Comparison of ENCODE assay signal across 10 mouse cellular contexts in the genomic region with DNA sequence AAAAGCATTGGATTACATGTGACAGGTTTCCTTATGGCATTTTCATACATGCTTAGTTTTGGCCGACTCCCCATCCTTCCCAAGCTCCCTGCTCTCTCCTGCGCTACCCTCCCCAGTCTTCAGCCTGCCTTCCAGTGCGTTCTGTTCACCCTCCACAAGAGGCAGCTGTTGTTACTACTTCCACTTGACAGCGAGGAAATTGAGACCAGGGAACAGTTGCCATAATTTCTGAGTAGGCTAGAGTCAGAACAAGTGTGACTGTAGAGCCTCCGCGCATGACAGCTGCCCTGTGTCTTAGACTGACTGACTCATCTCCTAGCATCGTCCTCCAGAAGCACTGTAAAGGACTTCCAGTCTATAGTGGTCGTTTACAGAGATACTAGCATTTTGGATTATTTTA. TPM values are rescaled to one million over a fixed set of nuclear protein-coding genes. Genes with fewer than 3 reads are reported as not detected.
DNase-seq lines count a peak whose midpoint lies in the region; ATAC-seq and TF ChIP-seq lines count a peak whose summit lies in the region.
"Had no signal": no experiment of that assay in that cellular context is flagged by ENCODE, and none has a peak within 500 bp of the region (broad histone marks: within the 10 kb centered on the region; RNA-seq: fewer than 3 reads in every experiment).

No protein-coding gene starts in this region.

- no peak overlapping the region for H3K4me2 ChIP-seq in limb, embryonic 14.5 days (replicated peaks; ENCODE audit: low read depth, low read length, severe bottlenecking)
- H3K4me2 ChIP-seq: liver, embryonic 12.5 days had no signal

- WGBS in limb, embryonic 14.5 days: 69% methylated on average over 8 of the region's 8 CpGs

- TF ChIP-seq POLR2A in cortical plate, adult 2 months (IDR thresholded peaks at IDR 0.05; ENCODE audit: extremely low read depth, insufficient read depth, low read length): no peak
- TF ChIP-seq POLR2A in limb, embryonic 14.5 days (IDR thresholded peaks at IDR 0.05; ENCODE audit: borderline replicate concordance, extremely low read depth, insufficient read depth, insufficient read length): no peak

- peak; percentile 57 for TF ChIP-seq CTCF in gastrocnemius, adult 2 months (IDR thresholded peaks at IDR 0.05)
- peak; percentile 24; the same call in 1 of the 2 replicates for TF ChIP-seq CTCF in cortical plate, adult 2 months (IDR thresholded peaks at IDR 0.05; ENCODE audit: extremely low read depth, insufficient read depth, low read length)

- H3K36me3 ChIP-seq in limb, embryonic 14.5 days (ENCODE audit: control insufficient read depth, insufficient read depth, low read length): no peaks in the 10 kb centered on the region
- H3K36me3 ChIP-seq: liver, embryonic 12.5 days had no signal

- peak overlapping the region; percentile 82 for H3K27ac ChIP-seq in gastrocnemius, adult 2 months
- H3K27ac ChIP-seq in cortical plate, adult 2 months (ENCODE audit: insufficient read depth, low read length): no peak overlapping the region
- no peak overlapping the region for H3K27ac ChIP-seq in limb, embryonic 14.5 days (replicated peaks; ENCODE audit: low read depth, low read length)
- H3K27ac ChIP-seq: liver, embryonic 12.5 days had no signal

- peaks cover 3% of the 10 kb centered on the region; the same call in 1 of the 2 replicates for H3K4me1 ChIP-seq in cortical plate, adult 2 months (ENCODE audit: control insufficient read depth, insufficient read depth, low read length)
- H3K4me1 ChIP-seq in limb, embryonic 14.5 days (ENCODE audit: control insufficient read depth, insufficient read depth, low read length): no peaks in the 10 kb centered on the region
- H3K4me1 ChIP-seq: liver, embryonic 12.5 days had no signal

- H3K27me3 ChIP-seq in limb, embryonic 14.5 days (ENCODE audit: control insufficient read depth, insufficient read depth, low read length): no peaks in the 10 kb centered on the region
- H3K27me3 ChIP-seq: liver, embryonic 12.5 days had no signal

- peak overlapping the region; percentile 13; the same call in 1 of the 2 replicates for H3K4me3 ChIP-seq in gastrocnemius, adult 2 months
- H3K4me3 ChIP-seq in cortical plate, adult 2 months (ENCODE audit: insufficient read depth, low read length): no peak overlapping the region
- H3K4me3 ChIP-seq in limb, embryonic 14.5 days (replicated peaks; ENCODE audit: low read length): no peak overlapping the region
- H3K4me3 ChIP-seq: liver, embryonic 12.5 days had no signal

- peak; percentile 63 for DNase-seq in gastrocnemius, adult 2 months
- DNase-seq in gastrocnemius, postnatal 36 days: no peak
- DNase-seq in left cerebral cortex, adult 18-20 months (ENCODE audit: low spot score in 2 of 2): peak; percentile 28 to 39
- no peak for DNase-seq in left cerebral cortex, postnatal 10 days (ENCODE audit: extremely low spot score in 1 of 2, low spot score in 2 of 2)
- no peak for DNase-seq in limb, embryonic 14.5 days (ENCODE audit: low spot score)
- no peak for DNase-seq in urinary bladder, postnatal 36 days (ENCODE audit: low spot score in 2 of 2)
- DNase-seq in kidney, postnatal 25 days: no peak
- DNase-seq: kidney, adult 8-10 months had no signal

- H3K9me3 ChIP-seq in limb, embryonic 14.5 days (ENCODE audit: control insufficient read depth, low read length): no peaks in the 10 kb centered on the region
- H3K9me3 ChIP-seq: liver, embryonic 12.5 days had no signal

- intact Hi-C loops in gastrocnemius, adult 2 months (cut with DNase I): no loop called here
- intact Hi-C loops in gastrocnemius, postnatal 36 days (cut with DNase I): loop anchor here (5.0 kb wide), 1 partner anchor 61 kb away; no protein-coding TSS in a partner anchor
- intact Hi-C loops in left cerebral cortex, postnatal 10 days (cut with DNase I): no loop called here

- H3K9ac ChIP-seq in limb, embryonic 14.5 days (ENCODE audit: low read depth, low read length, severe bottlenecking): no peak overlapping the region
- H3K9ac ChIP-seq: liver, embryonic 12.5 days had no signal

- peak; percentile 68 for ATAC-seq in limb, embryonic 14.5 days (ENCODE audit: low FRiP score, low read depth)
- ATAC-seq: liver, embryonic 12.5 days had no signal

RNA-seq across cellular contexts. Expression of a gene that starts 17.7 kb away (rescaled TPM):
- 10 to 100 TPM; 58.6 to 69.6 TPM for total RNA-seq in gastrocnemius, adult 2 months (2021)
- 10 to 100 TPM; 44.3 to 47.5 TPM for total RNA-seq in gastrocnemius, postnatal 36 days (2021)
- total RNA-seq in left cerebral cortex, adult 18-20 months (2021): 10 to 100 TPM; 10.3 to 14.5 TPM
- total RNA-seq in left cerebral cortex, postnatal 10 days (2021): 10 to 100 TPM; 10.7 to 13.6 TPM
- polyA plus RNA-seq in cortical plate, adult 2 months (2012; rRNA removed): 6.6 and 7.3 TPM in 2 replicates
- 7.1 and 8.0 TPM in 2 replicates for polyA plus RNA-seq in limb, embryonic 14.5 days (2012; rRNA removed)
- 11.0 and 12.6 TPM in 2 replicates for polyA plus RNA-seq in limb, embryonic 14.5 days (2014; fragmentation: Nextera tagmentation; extraction: Ambion mirVana)

Comparison
In these comparisons a context has a peak if more than half of its experiments do, and no peak if none do; other contexts are left out.
1. DNase-seq: peak in gastrocnemius, adult 2 months (single experiment) and left cerebral cortex, adult 18-20 months (2 of 2); none in gastrocnemius, postnatal 36 days (0 of 2), left cerebral cortex, postnatal 10 days (0 of 2), limb, embryonic 14.5 days (single experiment), urinary bladder, postnatal 36 days (0 of 2) and kidney, postnatal 25 days (0 of 2).